Comparison of ENCODE assay signal across 8 mouse cellular contexts in the genomic region with DNA sequence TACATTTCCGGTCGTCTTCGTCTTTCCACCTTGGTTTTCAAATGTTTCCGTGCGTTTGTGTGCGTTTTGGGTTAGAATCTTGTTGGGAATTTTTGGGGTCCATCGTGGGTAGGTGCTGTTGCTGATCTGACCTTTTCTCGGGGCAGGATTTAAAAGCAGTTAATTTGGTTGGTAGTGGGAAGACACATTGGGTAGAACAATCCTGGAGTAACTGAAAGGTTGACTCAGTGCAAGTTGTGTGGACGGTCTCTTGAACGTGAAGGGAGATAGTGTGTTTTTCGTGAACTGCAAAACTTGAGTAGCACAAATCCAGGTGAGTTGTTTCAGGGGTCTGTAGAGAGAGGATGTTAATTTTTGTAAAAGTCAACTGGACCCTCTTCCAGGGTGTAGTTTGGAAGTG. TPM values are rescaled to one million over a fixed set of nuclear protein-coding genes. Genes with fewer than 3 reads are reported as not detected.
A peak's percentile ranks its signal among the peaks of the same experiment; 100 is the strongest.
DNase-seq lines count a peak whose midpoint lies in the region; ATAC-seq and TF ChIP-seq lines count a peak whose summit lies in the region.

No protein-coding gene starts in this region.

- H3K4me1 ChIP-seq in heart, embryonic 14.5 days (ENCODE audit: control insufficient read depth in 2 of 2, insufficient read depth in 2 of 2, low read length in 2 of 2): peaks cover 5 to 12% of the 10 kb centered on the region in 2 experiments
- H3K4me1 ChIP-seq in E14TG2a.4 (replicated peaks; ENCODE audit: low read depth, low read length): peaks cover 76% of the 10 kb centered on the region
- peaks cover 19% of the 10 kb centered on the region for H3K4me1 ChIP-seq in forebrain, embryonic 16.5 days (replicated peaks; ENCODE audit: control insufficient read depth, insufficient read depth, low read length)
- H3K4me1 ChIP-seq in liver, postnatal 0 days (ENCODE audit: insufficient read depth): peaks cover 7% of the 10 kb centered on the region

- no peak overlapping the region for H3K27ac ChIP-seq in heart, embryonic 14.5 days (replicated peaks in 1 of 2; ENCODE audit: control insufficient read depth in 1 of 2, insufficient read depth in 1 of 2, low read depth in 2 of 2, low read length in 2 of 2)
- no peak overlapping the region for H3K27ac ChIP-seq in forebrain, embryonic 16.5 days (ENCODE audit: low read length)
- peak overlapping the region; percentile 67; the same call in 1 of the 2 replicates for H3K27ac ChIP-seq in liver, postnatal 0 days (ENCODE audit: low read depth)

- peak overlapping the region; percentile 81 for H3K4me2 ChIP-seq in heart, embryonic 14.5 days (ENCODE audit: low read length)
- peak overlapping the region; percentile 92 for H3K4me2 ChIP-seq in forebrain, embryonic 16.5 days (ENCODE audit: low read length)
- H3K4me2 ChIP-seq in liver, postnatal 0 days (ENCODE audit: low read depth, low read length): peak overlapping the region; percentile 88

- TF ChIP-seq EP300 in liver, postnatal 0 days (IDR thresholded peaks at IDR 0.05; ENCODE audit: low read depth): no peak

- no peak for ATAC-seq in heart, embryonic 14.5 days (ENCODE audit: insufficient number of reproducible peaks, insufficient read depth, low FRiP score, low read depth)
- ATAC-seq in forebrain, embryonic 16.5 days: no peak
- no peak for ATAC-seq in liver, postnatal 0 days
- ATAC-seq in erythroid progenitor cell, adult 5-6 weeks (replicated peaks; ENCODE audit: low FRiP score, poor library complexity, severe bottlenecking): no peak

- H3K9ac ChIP-seq in heart, embryonic 14.5 days (ENCODE audit: low read length): peak overlapping the region; percentile 89
- peak overlapping the region; percentile 96 for H3K9ac ChIP-seq in forebrain, embryonic 16.5 days (replicated peaks; ENCODE audit: low read depth, low read length)
- peak overlapping the region; percentile 92 for H3K9ac ChIP-seq in liver, postnatal 0 days (replicated peaks)

- H3K4me3 ChIP-seq in heart, embryonic 14.5 days (ENCODE audit: control insufficient read depth in 1 of 2, insufficient read depth in 1 of 2, low read depth in 1 of 2, low read length in 2 of 2): peak overlapping the region; percentile 78 to 95
- peak overlapping the region; percentile 99 for H3K4me3 ChIP-seq in E14TG2a.4 (replicated peaks; ENCODE audit: low read length)
- H3K4me3 ChIP-seq in forebrain, embryonic 16.5 days (replicated peaks; ENCODE audit: low read length): peak overlapping the region; percentile 98
- peak overlapping the region; percentile 91 for H3K4me3 ChIP-seq in liver, postnatal 0 days (ENCODE audit: low read depth, low read length)

- DNase-seq in heart, postnatal 10 days: no peak
- DNase-seq in liver, postnatal 0 days: no peak
- no peak for DNase-seq in embryo, embryonic 10 days (ENCODE audit: low spot score)
- DNase-seq in MN1 (ENCODE audit: low spot score): no peak

- WGBS in heart, embryonic 14.5 days: 2% methylated on average over 11 of the region's 11 CpGs
- WGBS in forebrain, embryonic 16.5 days: 2% methylated on average over 11 of the region's 11 CpGs
- WGBS in liver, postnatal 0 days (ENCODE audit: insufficient replicate concordance): under 1% methylated on average over 11 of the region's 11 CpGs

- intact Hi-C loops in heart, postnatal 10 days (cut with DNase I): no loop called here

- H3K27me3 ChIP-seq in heart, embryonic 14.5 days (ENCODE audit: control insufficient read depth, insufficient read depth, low read length): no peaks in the 10 kb centered on the region
- H3K27me3 ChIP-seq in E14TG2a.4 (ENCODE audit: insufficient read depth, low read length): no peaks in the 10 kb centered on the region
- no peaks in the 10 kb centered on the region for H3K27me3 ChIP-seq in forebrain, embryonic 16.5 days (replicated peaks; ENCODE audit: control insufficient read depth, insufficient read depth, low read length)
- no peaks in the 10 kb centered on the region for H3K27me3 ChIP-seq in liver, postnatal 0 days (ENCODE audit: insufficient read depth, low read length)

- TF ChIP-seq CTCF in E14TG2a.4 (conservative IDR thresholded peaks at IDR 0.05; ENCODE audit: low read length): no peak
- no peak for TF ChIP-seq CTCF in liver, postnatal 0 days (IDR thresholded peaks at IDR 0.05; ENCODE audit: low read depth)

- H3K9me3 ChIP-seq in heart, embryonic 14.5 days (ENCODE audit: control insufficient read depth, low read length): no peaks in the 10 kb centered on the region
- no peaks in the 10 kb centered on the region for H3K9me3 ChIP-seq in E14TG2a.4 (ENCODE audit: low read length)
- no peaks in the 10 kb centered on the region for H3K9me3 ChIP-seq in forebrain, embryonic 16.5 days (ENCODE audit: control insufficient read depth, low read length)
- no peaks in the 10 kb centered on the region for H3K9me3 ChIP-seq in liver, postnatal 0 days (ENCODE audit: low read length)

- H3K36me3 ChIP-seq in heart, embryonic 14.5 days (ENCODE audit: control insufficient read depth, insufficient read depth, low read length): peaks cover 37% of the 10 kb centered on the region
- peaks cover 53% of the 10 kb centered on the region for H3K36me3 ChIP-seq in E14TG2a.4 (ENCODE audit: insufficient read depth, low read length)
- peaks cover 20% of the 10 kb centered on the region for H3K36me3 ChIP-seq in forebrain, embryonic 16.5 days (ENCODE audit: control insufficient read depth, insufficient read depth)
- H3K36me3 ChIP-seq in liver, postnatal 0 days (replicated peaks; ENCODE audit: insufficient read depth, low read length): peaks cover 30% of the 10 kb centered on the region

RNA-seq across cellular contexts. Expression of a gene that starts 1.0 kb away (rescaled TPM):
- polyA plus RNA-seq in heart, embryonic 14.5 days (2014; fragmentation: Nextera tagmentation; extraction: Ambion mirVana): 261 and 276 TPM in 2 replicates
- total RNA-seq in heart, postnatal 10 days (2021): 100 to 1,000 TPM; 283 to 290 TPM
- 173 and 196 TPM in 2 replicates for polyA plus RNA-seq in forebrain, embryonic 16.5 days (2015; fragmentation: Nextera tagmentation; extraction: Ambion mirVana)
- polyA plus RNA-seq in liver, postnatal 0 days (2015; fragmentation: Nextera tagmentation; extraction: Ambion mirVana): 207 and 213 TPM in 2 replicates
- total RNA-seq in erythroid progenitor cell, adult 5-6 weeks (2015; ENCODE audit: low replicate concordance): 429 and 481 TPM in 2 replicates
- total RNA-seq in erythroid progenitor cell, adult 5-6 weeks (2017; ENCODE audit: low replicate concordance): 506 and 514 TPM in 2 replicates

RNA-seq across cellular contexts. Expression of a gene that starts 7.8 kb away (rescaled TPM):
- 74.9 and 77.5 TPM in 2 replicates for polyA plus RNA-seq in heart, embryonic 14.5 days (2014; fragmentation: Nextera tagmentation; extraction: Ambion mirVana)
- total RNA-seq in heart, postnatal 10 days (2021): 100 to 1,000 TPM in 1 of 2 experiments, 10 to 100 TPM in 1; 95.9 to 112 TPM
- polyA plus RNA-seq in forebrain, embryonic 16.5 days (2015; fragmentation: Nextera tagmentation; extraction: Ambion mirVana): 2.4 and 4.0 TPM in 2 replicates
- 0.13 TPM in 1 of 2 replicates, not detected in the other for polyA plus RNA-seq in liver, postnatal 0 days (2015; fragmentation: Nextera tagmentation; extraction: Ambion mirVana)
- not detected in 2 replicates for total RNA-seq in erythroid progenitor cell, adult 5-6 weeks (2015; ENCODE audit: low replicate concordance)
- total RNA-seq in erythroid progenitor cell, adult 5-6 weeks (2017; ENCODE audit: low replicate concordance): not detected in 2 replicates

RNA-seq across cellular contexts. Expression of a gene that starts 11.9 kb away (rescaled TPM):
- polyA plus RNA-seq in heart, embryonic 14.5 days (2014; fragmentation: Nextera tagmentation; extraction: Ambion mirVana): 0.03 TPM in 1 of 2 replicates, not detected in the other
- total RNA-seq in heart, postnatal 10 days (2021): under 1 TPM; 0.05 to 0.17 TPM
- polyA plus RNA-seq in forebrain, embryonic 16.5 days (2015; fragmentation: Nextera tagmentation; extraction: Ambion mirVana): 26.4 and 33.5 TPM in 2 replicates
- polyA plus RNA-seq in liver, postnatal 0 days (2015; fragmentation: Nextera tagmentation; extraction: Ambion mirVana): 0.38 TPM in 1 of 2 replicates, not detected in the other
- total RNA-seq in erythroid progenitor cell, adult 5-6 weeks (2015; ENCODE audit: low replicate concordance): not detected in 2 replicates
- not detected in 2 replicates for total RNA-seq in erythroid progenitor cell, adult 5-6 weeks (2017; ENCODE audit: low replicate concordance)

RNA-seq across cellular contexts. Expression of a gene that starts 29.5 kb away (rescaled TPM):
- polyA plus RNA-seq in heart, embryonic 14.5 days (2014; fragmentation: Nextera tagmentation; extraction: Ambion mirVana): 19.4 and 20.3 TPM in 2 replicates
- total RNA-seq in heart, postnatal 10 days (2021): 10 to 100 TPM; 27.3 to 33.4 TPM
- 20.7 and 21.3 TPM in 2 replicates for polyA plus RNA-seq in forebrain, embryonic 16.5 days (2015; fragmentation: Nextera tagmentation; extraction: Ambion mirVana)
- 5.9 and 6.9 TPM in 2 replicates for polyA plus RNA-seq in liver, postnatal 0 days (2015; fragmentation: Nextera tagmentation; extraction: Ambion mirVana)
- total RNA-seq in erythroid progenitor cell, adult 5-6 weeks (2015; ENCODE audit: low replicate concordance): 8.0 and 24.5 TPM in 2 replicates
- total RNA-seq in erythroid progenitor cell, adult 5-6 weeks (2017; ENCODE audit: low replicate concordance): 14.2 TPM in 2 replicates

RNA-seq across cellular contexts. Expression of a gene that starts 35.1 kb away (rescaled TPM):
- polyA plus RNA-seq in heart, embryonic 14.5 days (2014; fragmentation: Nextera tagmentation; extraction: Ambion mirVana): not detected in 2 replicates
- not detected for total RNA-seq in heart, postnatal 10 days (2021)
- not detected in 2 replicates for polyA plus RNA-seq in forebrain, embryonic 16.5 days (2015; fragmentation: Nextera tagmentation; extraction: Ambion mirVana)
- not detected in 2 replicates for polyA plus RNA-seq in liver, postnatal 0 days (2015; fragmentation: Nextera tagmentation; extraction: Ambion mirVana)
- total RNA-seq in erythroid progenitor cell, adult 5-6 weeks (2015; ENCODE audit: low replicate concordance): not detected in 2 replicates
- not detected in 2 replicates for total RNA-seq in erythroid progenitor cell, adult 5-6 weeks (2017; ENCODE audit: low replicate concordance)

Comparison
In these comparisons a context has a peak if more than half of its experiments do, and no peak if none do; other contexts are left out.
1. RNA of a gene that starts 7.8 kb away (polyA plus RNA-seq): 74.9 to 77.5 TPM in heart, embryonic 14.5 days; 2.4 to 4.0 TPM in forebrain, embryonic 16.5 days and 0.13 TPM in liver, postnatal 0 days; every median in the first group is over 10 times any median in the second.
2. RNA of a gene that starts 11.9 kb away (polyA plus RNA-seq): 26.4 to 33.5 TPM in forebrain, embryonic 16.5 days; 0.03 TPM in heart, embryonic 14.5 days and 0.38 TPM in liver, postnatal 0 days; every median in the first group is over 10 times any median in the second.
3. Peak in every context shown above with its lines, with median percentiles within 50 percentile points of each other: H3K4me2 ChIP-seq, H3K4me3 ChIP-seq and H3K9ac ChIP-seq.